Comparison of ENCODE assay signal across 23 mouse cellular contexts in genomic region chr9:50681727-50682126, GRCm38 (mm10).
"Had no signal": no experiment of that assay in that cellular context is flagged by ENCODE, and none has a peak within 500 bp of the region (broad histone marks: within the 10 kb centered on the region; RNA-seq: fewer than 3 reads in every experiment).

No protein-coding gene starts in this region.

- H3K9ac ChIP-seq: liver, embryonic 15.5 days; liver, postnatal 0 days; lung, embryonic 15.5 days; midbrain, embryonic 13.5 days; midbrain, embryonic 15.5 days; neural tube, embryonic 13.5 days; neural tube, embryonic 15.5 days; stomach, embryonic 15.5 days had no signal

- H3K4me1 ChIP-seq: liver, embryonic 15.5 days; lung, embryonic 15.5 days; midbrain, embryonic 13.5 days; midbrain, embryonic 15.5 days; neural tube, embryonic 13.5 days; neural tube, embryonic 15.5 days; stomach, embryonic 15.5 days had no signal

- H3K4me3 ChIP-seq: liver, embryonic 15.5 days; lung, embryonic 15.5 days; megakaryocyte, embryonic 14.5 days; midbrain, embryonic 13.5 days; midbrain, embryonic 15.5 days; myocyte; neural tube, embryonic 13.5 days; neural tube, embryonic 15.5 days; stomach, embryonic 15.5 days had no signal

- ATAC-seq: liver, postnatal 0 days; lung, postnatal 0 days; midbrain, embryonic 13.5 days; midbrain, embryonic 15.5 days had no signal

- H3K27ac ChIP-seq: liver, embryonic 15.5 days; lung, embryonic 15.5 days; macrophage; midbrain, embryonic 13.5 days; midbrain, embryonic 15.5 days; neural tube, embryonic 13.5 days; neural tube, embryonic 15.5 days; stomach, embryonic 15.5 days; stomach, postnatal 0 days had no signal

- H3K9me3 ChIP-seq: liver, embryonic 15.5 days; lung, embryonic 15.5 days; megakaryocyte, embryonic 14.5 days; midbrain, embryonic 13.5 days; midbrain, embryonic 15.5 days; neural tube, embryonic 13.5 days; neural tube, embryonic 15.5 days; stomach, embryonic 15.5 days had no signal

- H3K4me2 ChIP-seq: liver, embryonic 15.5 days; lung, embryonic 15.5 days; midbrain, embryonic 11.5 days; midbrain, embryonic 13.5 days; midbrain, embryonic 15.5 days; neural tube, embryonic 13.5 days; neural tube, embryonic 15.5 days; stomach, embryonic 15.5 days had no signal

- H3K36me3 ChIP-seq: liver, embryonic 15.5 days; stomach, embryonic 15.5 days had no signal

- H3K27me3 ChIP-seq: liver, embryonic 15.5 days; lung, embryonic 15.5 days; midbrain, embryonic 13.5 days; midbrain, embryonic 15.5 days; neural tube, embryonic 13.5 days; neural tube, embryonic 15.5 days; stomach, embryonic 15.5 days had no signal

- DNase-seq: liver, postnatal 0 days; lung, adult 2 months; lung, postnatal 14 days; lung, postnatal 36 days; retina, postnatal 1 day; right cerebral cortex, adult 18-20 months; right cerebral cortex, postnatal 25 days; thymus, adult 2 months; thymus, postnatal 25 days; thymus, postnatal 4 days had no signal
